Mouse (Mus musculus) liver, embryonic 18 days (tissue): ENCODE measurements around the gene 0610037L13Rik. TPM values are rescaled to one million over a fixed set of nuclear protein-coding genes. Genes with fewer than 3 reads are reported as not detected.

ENCODE experiments used
- polyA plus RNA-seq: library from polyadenylated mRNA; depleted of rRNA; stranded (reverse); fragments of >200 nt; gene quantifications from 2 replicates; pipeline ENCODE4 v1.2.3, GENCODE M21; 2012; rRNA removed

Gene 0610037L13Rik
- polyA plus RNA-seq: 36.1 and 39.3 TPM in 2 replicates

GRCm38 (mm10) chr4:107889731-107890432 lies at the start of gene 0610037L13Rik:
TSS of gene 0610037L13Rik (plus strand) at chr4:107889813.

GRCm38 (mm10) chr4:107879254-107880050 lies 10.2 kb upstream of the 0610037L13Rik start, which contains the start of gene Magoh:
TSS of gene Magoh (plus strand) at chr4:107879755.

GRCm38 (mm10) chr4:107923145-107923802 lies 33.7 kb downstream of the 0610037L13Rik start, which contains the start of gene Cpt2:
TSS of gene Cpt2 (minus strand) at chr4:107923610.

Other genes with a start within 250 kb of the 0610037L13Rik start
- gene Dmrtb1, start 205.6 kb upstream of the 0610037L13Rik start, polyA plus RNA-seq: 0.01 TPM in 1 of 2 replicates, not detected in the other
- 1.5 and 2.0 TPM in 2 replicates for gene Lrp8, start 87.6 kb upstream of the 0610037L13Rik start, polyA plus RNA-seq
- gene Magoh, start 10.1 kb upstream of the 0610037L13Rik start, polyA plus RNA-seq: 56.2 and 66.2 TPM in 2 replicates
- 40.7 and 43.4 TPM in 2 replicates for gene Cpt2, start 33.8 kb downstream of the 0610037L13Rik start, polyA plus RNA-seq
- gene Slc1a7, start 78.5 kb downstream of the 0610037L13Rik start, polyA plus RNA-seq: 0.03 and 0.10 TPM in 2 replicates
- 0.72 and 0.89 TPM in 2 replicates for gene Podn, start 206.6 kb downstream of the 0610037L13Rik start, polyA plus RNA-seq